Mouse (Mus musculus): Measurements from ENCODE around the gene Tsc22d1.

The Tsc22d1 gene

DNA sequence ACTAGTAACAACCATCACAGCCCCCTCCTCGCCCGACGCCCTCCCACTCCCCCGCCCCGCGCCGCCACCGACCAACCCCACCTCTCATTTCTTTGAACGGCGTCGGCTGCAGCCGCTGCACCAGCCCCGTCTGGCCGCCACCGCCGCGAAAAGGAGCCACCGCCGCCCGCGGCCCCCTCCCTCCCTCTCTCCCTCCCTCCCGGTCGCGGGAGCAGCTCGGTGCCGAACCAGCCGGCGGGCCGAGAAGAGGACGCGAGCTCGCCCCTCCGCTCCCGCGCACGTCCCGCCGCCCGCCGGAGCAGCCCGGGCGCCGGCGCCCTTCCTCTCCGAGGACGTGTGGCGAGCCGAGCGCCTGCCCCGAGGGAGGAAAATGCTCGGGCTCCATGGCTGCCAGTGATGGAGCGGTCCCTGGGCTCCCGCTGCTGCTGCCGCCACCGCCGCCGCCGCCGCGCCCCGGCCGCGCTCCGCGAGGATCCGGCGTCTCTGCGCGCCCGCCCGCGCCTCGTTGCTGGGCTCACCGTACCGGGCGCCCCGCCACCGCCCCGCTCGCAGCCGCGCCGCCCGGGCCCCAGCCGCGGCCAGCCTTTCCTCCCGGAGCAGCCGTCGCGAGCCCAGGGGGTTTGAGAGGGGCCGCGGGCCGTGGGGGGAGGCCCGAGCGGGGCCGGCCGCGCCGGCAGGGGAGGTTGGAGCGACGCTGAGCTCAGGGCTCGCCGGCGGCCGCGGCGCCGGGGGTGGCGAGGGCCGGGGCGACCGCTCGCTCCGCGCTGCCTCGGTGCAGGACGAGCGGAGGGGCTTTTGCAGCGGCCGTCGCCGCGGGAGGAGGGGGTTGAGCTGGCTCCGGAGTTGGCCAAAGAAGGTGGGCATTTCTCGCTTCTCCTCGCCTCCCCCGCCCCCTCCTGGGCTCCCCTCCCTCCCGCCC, at the start of gene Tsc22d1:
Tsc22d1 (plus strand) TSS at position 100 of the 919 bp plus-strand sequence.
- DNase-seq (ENCODE audit: low read depth, low spot score), result peak; percentile 8

DNA sequence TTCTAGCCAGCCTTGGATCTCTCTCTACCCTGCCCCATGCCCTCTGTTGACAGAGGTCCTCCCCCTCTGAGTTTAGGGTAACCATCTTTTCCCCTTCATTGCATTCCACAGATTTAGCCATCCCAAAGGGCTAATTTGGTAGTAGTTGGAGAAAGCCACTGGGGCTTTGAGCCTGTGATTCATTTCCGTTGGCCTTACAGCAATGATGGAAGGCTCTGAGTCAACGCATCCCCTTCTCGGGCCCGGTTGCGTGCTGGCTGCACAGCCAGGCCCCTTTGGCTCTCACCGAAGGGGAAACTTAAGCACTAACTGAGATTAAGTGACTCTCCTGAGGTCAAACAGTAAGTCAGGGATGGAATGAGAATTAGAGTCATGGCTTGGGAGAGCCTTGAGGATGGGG, 41.1 kb upstream of the Tsc22d1 start:
- no peak for DNase-seq (ENCODE audit: low read depth, low spot score)

DNA sequence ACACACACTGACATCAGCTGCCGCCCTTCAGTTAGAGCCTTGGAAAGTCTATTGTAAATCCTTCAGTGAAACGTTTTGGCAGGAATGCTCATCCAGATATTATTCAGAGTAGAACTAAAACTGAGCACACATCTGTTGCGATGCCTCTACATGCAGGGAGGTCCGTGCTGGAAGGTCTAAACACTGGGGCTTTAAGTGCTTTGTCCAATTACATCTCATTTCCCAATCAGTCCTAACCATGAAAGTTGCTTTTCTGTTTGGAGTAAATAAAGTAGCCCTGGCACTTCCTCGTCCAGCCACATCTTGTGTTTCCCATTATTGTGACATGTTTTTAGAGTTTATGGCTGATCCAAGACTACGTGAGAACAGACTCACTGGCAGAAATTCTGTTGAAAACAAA, 40.2 kb upstream of the Tsc22d1 start:
- DNase-seq (ENCODE audit: low read depth, low spot score), result no peak

DNA sequence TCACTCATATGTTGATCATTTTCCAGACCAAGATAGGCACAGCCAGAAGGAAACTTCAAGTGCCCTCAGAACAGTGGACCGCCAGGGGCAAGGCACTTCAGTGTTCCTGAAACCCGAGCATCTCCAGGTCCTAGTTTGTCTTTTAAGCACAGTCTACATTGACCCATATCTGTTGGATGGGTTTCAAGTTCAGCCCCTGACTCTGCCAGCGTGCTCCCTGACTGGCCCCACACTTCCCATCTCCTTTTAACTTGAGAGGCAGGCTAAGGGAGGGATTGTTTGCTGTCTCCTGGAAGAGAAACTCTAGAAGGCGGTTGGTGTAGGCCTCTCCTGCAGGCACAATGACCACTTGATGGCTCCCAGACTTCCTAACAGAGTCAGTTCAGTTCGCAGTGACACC, 38.2 kb upstream of the Tsc22d1 start:
- DNase-seq (ENCODE audit: low read depth, low spot score), result no peak

DNA sequence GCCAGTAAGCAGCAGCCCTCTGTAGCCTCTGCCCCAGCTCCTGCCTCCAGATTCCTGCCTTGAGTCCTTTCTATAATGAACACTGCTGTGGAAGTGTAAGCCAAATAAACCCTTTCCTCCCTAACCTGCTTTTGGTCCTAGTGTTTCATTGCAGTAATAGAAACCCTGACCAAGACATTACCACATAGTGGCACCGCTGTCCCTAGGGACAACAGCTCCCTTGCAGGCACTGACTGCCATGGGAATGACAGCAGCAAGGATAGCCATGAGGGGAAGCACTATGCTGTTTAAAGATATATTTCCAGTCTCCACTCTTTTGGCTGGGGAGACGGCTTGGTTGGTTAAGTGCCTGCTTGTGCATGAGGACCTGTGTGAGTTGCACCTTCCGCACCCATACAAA, 35.4 kb upstream of the Tsc22d1 start:
- no peak for DNase-seq (ENCODE audit: low read depth, low spot score)

DNA sequence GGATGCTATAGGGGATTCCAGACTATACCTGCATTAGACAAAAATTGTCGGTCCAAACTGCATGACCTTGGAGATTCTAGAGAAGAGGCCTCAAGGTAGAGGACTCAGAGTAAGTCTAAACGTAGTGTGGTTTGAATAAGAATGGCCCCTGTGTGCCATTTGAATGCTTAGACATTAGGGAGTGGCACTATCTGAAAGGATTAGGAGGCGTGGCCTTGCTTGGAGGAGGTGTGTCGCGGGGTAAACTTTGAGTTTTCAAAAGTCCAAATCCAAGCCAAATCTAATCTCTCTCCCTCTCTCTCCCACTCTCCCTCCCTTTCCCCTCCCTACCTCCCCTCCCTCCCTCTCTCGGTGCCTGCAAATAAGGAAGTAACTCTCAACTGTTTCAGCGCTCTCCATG, 26.7 kb upstream of the Tsc22d1 start:
- DNase-seq (ENCODE audit: low read depth, low spot score), result peak; percentile 89

DNA sequence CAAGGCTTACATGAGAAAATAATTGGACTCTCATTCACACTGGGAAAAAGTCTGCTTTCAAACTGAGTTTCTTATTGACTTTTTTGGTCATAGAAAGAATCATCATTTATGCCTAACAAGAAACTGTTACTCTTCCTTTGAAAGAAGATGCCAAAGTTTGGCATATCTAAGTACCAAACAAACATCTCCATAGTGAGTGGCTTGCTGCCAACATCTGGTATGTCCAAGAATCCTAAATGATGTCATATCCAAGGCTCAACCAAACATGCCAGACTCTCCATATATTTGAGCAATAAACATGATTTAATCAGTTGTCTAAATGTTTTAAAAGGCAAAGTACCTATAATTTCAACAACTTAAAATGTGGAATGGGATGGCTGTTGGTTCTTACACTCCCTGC, 16.5 kb upstream of the Tsc22d1 start:
- no peak for DNase-seq (ENCODE audit: low read depth, low spot score)

DNA sequence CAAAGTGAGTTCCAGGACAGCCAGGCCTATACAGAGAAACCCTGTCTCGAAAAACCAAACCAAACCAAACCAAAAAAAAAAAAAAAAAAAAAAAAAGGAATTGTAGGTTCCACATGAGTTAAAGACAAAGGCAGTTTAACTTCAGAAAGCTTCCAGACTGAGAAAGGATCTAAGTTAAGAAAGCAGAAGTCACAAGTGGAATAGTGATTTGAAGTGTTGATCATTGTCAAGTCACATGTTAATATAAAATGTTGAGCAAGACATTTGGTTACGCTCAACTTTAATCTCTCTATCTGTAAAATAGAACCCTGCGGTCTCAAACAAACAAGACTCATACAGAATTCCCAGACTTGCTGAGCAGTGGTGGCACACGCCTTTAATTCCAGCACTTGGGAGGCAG, 12.2 kb upstream of the Tsc22d1 start:
- no peak for DNase-seq (ENCODE audit: low read depth, low spot score)

DNA sequence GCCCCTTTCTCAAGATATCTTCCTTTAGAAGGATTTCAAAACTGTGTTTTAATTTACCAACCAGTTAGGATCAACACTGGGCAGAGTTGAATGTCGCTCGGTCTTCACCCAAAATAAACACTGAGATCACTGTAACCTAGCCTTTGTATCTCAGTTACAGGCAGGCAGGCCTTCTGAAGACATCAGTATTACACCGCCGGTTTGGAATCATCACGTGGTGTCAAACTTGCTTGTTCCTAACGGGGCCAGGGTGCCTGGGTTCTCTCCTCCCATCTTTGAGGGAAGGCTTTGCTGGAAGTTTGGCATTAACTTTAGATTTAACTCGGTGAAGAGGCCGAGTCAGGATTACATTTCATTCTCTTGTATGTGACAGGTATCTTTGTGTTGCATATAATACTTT, 5.7 kb upstream of the Tsc22d1 start:
- DNase-seq (ENCODE audit: low read depth, low spot score), result no peak

DNA sequence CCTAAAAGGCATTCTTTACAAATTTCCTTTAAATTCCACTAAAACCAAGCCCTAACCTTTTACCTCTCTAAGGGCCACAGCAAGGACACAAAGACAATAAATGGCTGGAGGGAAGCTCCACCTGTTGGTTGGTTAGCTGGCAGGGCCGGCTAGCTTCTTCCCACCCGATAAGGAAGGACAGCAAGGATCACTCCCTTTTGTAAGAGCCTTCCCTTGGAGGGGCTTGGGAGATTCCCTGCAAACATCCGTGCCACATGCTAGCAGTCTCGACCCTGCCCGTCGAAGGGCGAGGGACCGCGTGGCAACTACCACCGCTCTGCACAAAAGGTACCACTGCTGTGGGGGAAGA, 1.0 kb upstream of the Tsc22d1 start:
- no peak for DNase-seq (ENCODE audit: low read depth, low spot score)

DNA sequence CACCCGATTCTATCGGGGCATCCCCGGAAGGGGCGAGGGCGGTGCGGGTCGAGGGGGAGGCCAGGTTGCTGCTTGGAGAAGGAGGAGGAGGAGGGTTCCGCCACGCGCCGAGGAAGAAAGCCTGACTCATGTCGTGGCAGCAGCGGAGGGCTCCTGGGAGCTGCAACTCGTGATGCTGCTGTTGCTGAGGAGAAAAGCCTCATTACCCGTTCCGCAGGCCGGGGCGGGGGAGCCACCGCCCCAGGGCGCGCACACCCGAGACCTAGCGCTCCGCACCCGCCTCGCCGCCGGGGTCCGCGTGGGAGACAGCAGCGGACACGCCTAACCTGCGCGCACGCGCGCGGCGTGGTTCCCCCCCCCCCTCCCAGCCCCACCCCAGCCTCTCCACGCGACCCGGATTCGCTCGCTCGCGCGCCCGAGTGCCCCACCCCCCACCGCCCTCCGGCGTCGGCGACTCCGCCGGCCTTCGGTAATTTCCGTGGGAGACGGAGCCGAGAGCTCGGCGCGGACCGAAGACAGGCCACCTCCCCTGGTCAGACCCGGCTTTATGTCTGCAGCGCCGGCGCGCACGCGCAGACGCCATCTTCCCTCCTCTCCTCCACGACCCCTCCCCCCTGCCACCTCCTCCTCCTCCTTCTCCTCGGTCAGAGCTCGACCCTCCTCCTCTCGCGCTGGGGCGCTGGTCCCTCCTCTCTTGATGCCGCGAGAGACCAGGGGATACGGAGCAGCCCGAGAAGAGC, 469 bp upstream of the Tsc22d1 start:
- peak; percentile 94 for DNase-seq (ENCODE audit: low read depth, low spot score)

DNA sequence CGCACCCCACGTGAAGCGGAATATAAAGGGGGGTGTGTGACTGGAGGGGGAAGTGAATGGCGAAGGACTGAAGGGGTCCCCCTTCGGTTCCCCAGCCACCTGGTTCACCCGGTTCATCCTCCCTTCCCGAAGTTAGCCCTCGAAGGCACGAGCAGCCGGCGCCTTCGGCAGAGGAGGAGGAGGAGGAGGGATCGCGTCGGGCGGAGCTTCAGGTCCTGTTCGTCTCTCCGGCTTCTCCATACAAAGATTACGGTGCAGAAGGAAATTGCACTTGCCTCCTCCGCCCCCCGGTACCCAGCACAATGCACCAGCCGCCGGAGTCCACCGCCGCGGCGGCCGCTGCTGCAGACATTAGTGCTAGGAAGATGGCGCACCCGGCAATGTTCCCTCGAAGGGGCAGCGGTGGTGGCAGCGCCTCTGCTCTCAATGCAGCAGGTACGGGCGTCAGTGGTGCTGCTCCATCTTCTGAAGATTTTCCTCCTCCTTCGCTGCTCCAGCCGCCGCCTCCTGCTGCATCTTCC, 1.1 kb downstream of the Tsc22d1 start:
- peak; percentile 21 for DNase-seq (ENCODE audit: low read depth, low spot score)

DNA sequence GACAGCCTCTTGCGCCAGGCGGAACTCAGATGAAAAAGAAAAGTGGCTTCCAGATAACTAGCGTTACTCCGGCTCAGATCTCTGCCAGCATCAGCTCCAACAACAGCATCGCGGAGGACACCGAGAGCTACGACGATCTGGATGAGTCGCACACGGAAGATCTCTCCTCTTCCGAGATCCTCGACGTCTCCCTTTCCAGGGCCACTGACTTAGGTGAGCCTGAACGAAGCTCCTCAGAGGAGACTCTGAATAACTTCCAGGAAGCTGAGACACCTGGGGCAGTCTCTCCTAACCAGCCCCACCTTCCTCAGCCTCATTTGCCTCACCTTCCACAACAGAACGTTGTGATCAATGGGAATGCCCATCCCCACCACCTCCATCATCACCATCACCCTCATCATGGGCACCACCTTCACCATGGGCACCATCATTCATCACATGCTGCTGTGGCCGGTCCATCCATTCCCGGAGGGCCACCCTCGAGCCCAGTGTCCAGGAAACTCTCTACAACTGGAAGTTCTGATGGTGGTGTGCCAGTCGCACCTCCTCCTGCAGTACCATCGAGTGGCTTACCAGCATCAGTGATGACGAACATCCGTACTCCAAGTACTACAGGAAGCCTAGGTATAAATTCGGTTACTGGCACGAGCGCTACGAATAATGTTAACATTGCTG, 1.7 kb downstream of the Tsc22d1 start:
- DNase-seq (ENCODE audit: low read depth, low spot score), result no peak

DNA sequence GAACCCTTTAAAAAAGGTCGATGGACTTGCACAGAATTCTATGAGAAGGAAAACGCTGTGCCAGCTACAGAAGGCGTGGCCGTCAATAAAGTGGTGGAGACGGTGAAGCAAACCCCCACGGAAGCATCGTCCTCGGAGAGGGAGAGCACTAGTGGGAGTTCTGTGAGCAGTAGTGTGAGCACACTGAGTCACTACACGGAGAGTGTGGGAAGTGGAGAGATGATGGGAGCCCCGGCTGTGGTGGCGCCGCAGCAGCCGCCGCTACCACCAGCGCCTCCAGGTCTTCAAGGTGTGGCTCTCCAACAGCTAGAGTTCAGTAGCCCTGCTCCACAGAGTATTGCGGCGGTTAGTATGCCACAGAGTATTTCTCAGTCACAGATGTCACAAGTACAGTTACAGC, 2.6 kb downstream of the Tsc22d1 start:
- DNase-seq (ENCODE audit: low read depth, low spot score), result no peak

DNA sequence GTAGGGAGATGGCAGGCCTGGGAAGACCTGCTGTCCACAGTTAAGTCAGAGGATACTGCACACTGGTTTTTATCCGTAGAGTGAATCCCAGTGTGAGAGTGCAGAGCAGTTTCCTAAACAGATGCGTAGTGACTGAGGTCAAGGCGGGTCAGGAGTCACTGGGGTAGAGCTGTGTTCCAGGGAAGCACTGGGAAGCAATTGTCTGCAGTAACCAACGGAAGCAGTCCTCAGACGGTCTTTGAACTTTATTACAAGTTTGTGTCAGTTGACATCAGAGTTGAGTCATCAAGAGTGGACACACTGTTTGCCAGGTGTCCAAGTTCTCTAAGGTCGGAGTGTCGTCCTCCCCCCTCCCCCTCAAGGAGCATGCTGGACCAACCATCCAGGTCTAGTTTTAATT, 6.0 kb downstream of the Tsc22d1 start:
- DNase-seq (ENCODE audit: low read depth, low spot score), result no peak

DNA sequence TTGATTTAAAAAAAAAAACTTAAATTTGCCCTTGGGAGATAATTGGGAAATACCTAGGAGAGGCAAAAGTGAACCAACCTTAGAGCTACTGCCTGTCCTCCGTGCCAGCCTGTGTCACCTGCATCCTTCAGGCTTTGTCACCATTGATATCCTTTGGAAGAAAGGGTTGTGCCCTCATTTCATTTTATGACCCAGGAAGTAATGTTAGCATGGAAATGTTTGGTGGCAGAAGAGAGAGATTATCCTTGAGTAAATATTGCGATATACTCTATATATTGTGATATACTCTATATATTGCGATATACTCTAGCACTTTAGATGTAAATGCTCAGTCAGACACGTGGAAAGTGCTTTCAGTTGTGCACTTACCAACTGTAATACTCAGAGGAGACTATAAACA, 6.4 kb downstream of the Tsc22d1 start:
- DNase-seq (ENCODE audit: low read depth, low spot score), result no peak

DNA sequence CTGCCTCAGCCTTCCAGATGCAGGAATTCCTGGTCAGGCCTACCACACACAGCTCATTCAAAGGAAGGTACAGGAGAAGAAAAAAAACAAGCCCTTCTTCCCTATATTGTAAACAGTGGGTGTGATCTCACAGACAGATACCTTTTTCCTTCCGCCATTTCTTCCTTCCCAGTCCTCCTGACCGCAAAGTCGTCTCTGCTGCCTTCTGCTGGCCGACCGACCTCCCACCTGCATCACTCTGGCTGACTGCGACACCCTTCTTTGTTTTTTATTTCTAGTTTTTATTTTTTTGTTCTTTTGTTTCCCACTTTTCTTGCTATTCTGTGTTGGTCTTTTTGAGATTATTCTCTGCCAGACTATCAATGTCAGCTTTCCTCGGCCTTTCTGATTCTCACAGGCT, 10.7 kb downstream of the Tsc22d1 start:
- DNase-seq (ENCODE audit: low read depth, low spot score), result peak; percentile 45

DNA sequence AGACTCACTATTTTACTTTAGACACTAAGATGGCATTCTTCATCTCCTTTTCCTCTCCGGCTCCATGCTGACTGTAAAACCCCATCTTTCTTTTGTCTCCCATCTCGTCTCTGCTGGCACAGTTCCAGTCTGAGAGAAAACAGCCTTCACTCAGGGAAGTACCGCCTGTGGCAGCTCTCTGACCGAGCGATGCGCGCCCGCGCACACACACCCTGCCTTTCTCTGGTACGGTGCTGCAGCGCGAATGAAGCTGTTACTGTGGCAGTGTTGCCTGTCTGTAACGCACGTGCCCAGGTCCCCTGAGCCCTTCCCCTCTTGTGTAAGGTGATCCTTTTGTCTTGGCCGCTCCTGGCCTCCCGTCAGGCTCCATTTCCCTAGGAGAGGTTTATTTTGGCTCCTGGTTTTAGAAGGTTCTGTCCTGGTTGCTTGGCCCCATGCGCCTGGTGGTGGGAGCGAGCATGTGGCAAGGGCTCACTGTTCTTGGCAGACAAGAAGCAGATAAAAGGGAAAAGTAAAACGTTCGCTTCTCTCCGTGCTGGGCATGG, 11.3 kb downstream of the Tsc22d1 start:
- DNase-seq (ENCODE audit: low read depth, low spot score), result peak; percentile 62

DNA sequence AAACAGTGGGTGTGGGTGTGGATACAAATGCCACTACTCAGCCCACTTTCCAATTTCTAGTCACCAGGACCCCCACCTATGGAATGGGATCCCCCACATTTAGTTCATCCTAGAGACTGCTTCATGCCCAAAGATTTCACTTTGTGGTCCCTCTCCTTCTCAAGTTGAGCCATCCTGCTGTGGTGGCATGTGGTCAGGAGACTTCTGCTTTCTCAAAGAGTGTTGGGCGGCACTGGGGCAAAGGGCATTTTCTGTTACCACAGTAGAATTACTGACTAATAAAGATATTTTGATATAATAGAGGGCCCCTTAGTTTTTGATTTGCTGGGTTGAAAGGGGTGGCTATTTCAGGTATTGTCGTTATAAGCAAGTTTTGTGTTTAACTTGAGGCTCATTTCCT, 14.1 kb downstream of the Tsc22d1 start:
- no peak for DNase-seq (ENCODE audit: low read depth, low spot score)

DNA sequence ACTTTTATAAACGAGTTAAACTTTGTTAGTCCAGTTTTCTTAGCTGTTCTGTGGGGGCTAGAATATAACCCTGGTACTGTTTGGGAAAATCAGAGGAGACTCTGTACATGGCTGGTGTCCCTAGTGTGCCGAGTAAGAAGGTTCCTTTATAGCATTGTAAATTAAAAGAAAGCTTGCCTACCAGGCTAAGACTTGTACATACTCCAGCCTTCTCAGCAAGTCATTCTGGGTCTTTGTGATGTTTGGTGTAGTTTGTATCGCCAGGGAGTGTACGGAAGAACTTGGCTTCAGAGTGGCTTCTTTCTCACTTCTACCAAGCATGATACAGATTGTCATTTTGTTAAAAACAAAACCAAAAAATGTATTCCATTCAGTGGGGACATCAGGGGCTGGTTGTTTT, 17.2 kb downstream of the Tsc22d1 start:
- DNase-seq (ENCODE audit: low read depth, low spot score), result no peak

DNA sequence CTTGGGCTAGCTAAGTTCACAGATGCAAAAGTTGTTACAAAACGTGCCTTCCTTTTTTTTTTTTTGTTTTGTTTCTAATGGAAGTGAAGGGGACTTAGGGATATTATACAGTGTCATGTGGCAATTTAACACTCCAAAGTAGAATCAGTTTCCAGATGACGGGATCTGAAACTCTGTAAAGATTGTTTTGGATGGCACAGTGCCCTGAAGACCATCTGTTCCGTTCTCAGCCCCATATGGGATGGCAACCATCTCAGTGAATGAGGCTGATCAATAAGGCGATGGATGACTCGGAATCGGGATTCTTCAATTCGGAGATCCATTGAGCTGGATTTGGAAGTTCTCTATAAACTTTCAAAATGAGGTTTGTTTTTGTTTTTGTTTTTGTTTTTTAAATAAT, 17.6 kb downstream of the Tsc22d1 start:
- DNase-seq (ENCODE audit: low read depth, low spot score), result no peak

DNA sequence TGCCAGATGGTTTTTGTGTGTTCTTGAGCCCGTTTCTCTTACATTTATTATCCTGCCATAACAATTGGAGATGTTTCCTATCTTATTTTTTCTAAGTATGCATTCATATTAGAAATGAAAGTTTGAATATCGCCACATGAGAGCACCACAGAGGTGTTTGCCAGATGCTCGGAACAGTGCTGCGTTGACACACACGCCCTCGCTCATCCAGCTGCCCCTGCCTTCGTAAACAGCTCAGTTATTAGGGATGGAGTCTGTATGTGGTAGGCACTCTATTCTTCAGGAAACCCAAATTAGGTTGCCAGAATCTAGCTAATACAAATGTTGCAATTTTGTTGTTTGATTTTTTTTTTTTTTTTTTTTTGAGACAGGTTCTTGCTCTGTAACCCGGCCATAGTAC, 18.1 kb downstream of the Tsc22d1 start:
- no peak for DNase-seq (ENCODE audit: low read depth, low spot score)
